Mouse (Mus musculus): ENCODE data around the gene St13. TPM values are rescaled to one million over a fixed set of nuclear protein-coding genes. Genes with fewer than 3 reads are reported as not detected.

The St13 gene
- polyA plus RNA-seq, 1 experiment from 2014 or later = 199 TPM

Other genes starting within 250 kb of the St13 start
- 21.2 and 23.4 TPM in 2 replicates for gene Mrtfa, start 209.3 kb downstream of the St13 start, polyA plus RNA-seq (2015; fragmentation: Nextera tagmentation; extraction: Ambion mirVana)
- 0.87 and 0.92 TPM in 2 replicates for gene Mchr1, start 164.6 kb downstream of the St13 start, polyA plus RNA-seq (2015; fragmentation: Nextera tagmentation; extraction: Ambion mirVana)
- gene Slc25a17, start 39.3 kb downstream of the St13 start, polyA plus RNA-seq (2015; fragmentation: Nextera tagmentation; extraction: Ambion mirVana) = 129 and 130 TPM in 2 replicates
- 8.4 and 9.5 TPM in 2 replicates for gene Xpnpep3, start 61 bp upstream of the St13 start, polyA plus RNA-seq (2015; fragmentation: Nextera tagmentation; extraction: Ambion mirVana)
- 2.0 and 2.2 TPM in 2 replicates for gene Dnajb7, start 8.2 kb upstream of the St13 start, polyA plus RNA-seq (2015; fragmentation: Nextera tagmentation; extraction: Ambion mirVana)
- 581 and 625 TPM in 2 replicates for gene Rbx1, start 66.2 kb upstream of the St13 start, polyA plus RNA-seq (2015; fragmentation: Nextera tagmentation; extraction: Ambion mirVana)
- gene Ep300, start 185.3 kb upstream of the St13 start, polyA plus RNA-seq (2015; fragmentation: Nextera tagmentation; extraction: Ambion mirVana) = 19.9 and 20.7 TPM in 2 replicates